Mouse (Mus musculus): ENCODE measurements around the gene Scn5a. TPM values are rescaled to one million over a fixed set of nuclear protein-coding genes. Genes with fewer than 3 reads are reported as not detected.

The Scn5a gene
- total RNA-seq, 2 experiments from 2014 or later = 0.06 to 0.07 TPM

GRCm38 (mm10) chr9:119566214-119566613 is 12.6 kb downstream of the Scn5a start:
- no peak for DNase-seq (ENCODE audit: low spot score in 2 of 2)

- DNase-seq (ENCODE audit: low spot score in 2 of 2) = no peak
Observed at GRCm38 (mm10) chr9:119564803-119565202, 14.0 kb downstream of the Scn5a start.

GRCm38 (mm10) chr9:119563617-119564016 is 15.2 kb downstream of the Scn5a start:
- no peak for DNase-seq (ENCODE audit: low spot score in 2 of 2)

- no peak for DNase-seq (ENCODE audit: low spot score in 2 of 2)
Observed at GRCm38 (mm10) chr9:119562256-119562655, 16.6 kb downstream of the Scn5a start.

- no peak for DNase-seq (ENCODE audit: low spot score in 2 of 2)
Observed at GRCm38 (mm10) chr9:119561746-119562145, 17.1 kb downstream of the Scn5a start.

- no peak for DNase-seq (ENCODE audit: low spot score in 2 of 2)
Observed at GRCm38 (mm10) chr9:119559537-119560276, 19.1 kb downstream of the Scn5a start.

- DNase-seq (ENCODE audit: low spot score in 2 of 2) = peak; percentile 40 to 44
Observed at GRCm38 (mm10) chr9:119558119-119558854, 20.5 kb downstream of the Scn5a start.

GRCm38 (mm10) chr9:119556043-119556442 is 22.8 kb downstream of the Scn5a start:
- no peak for DNase-seq (ENCODE audit: low spot score in 2 of 2)

GRCm38 (mm10) chr9:119547528-119547927 is 31.3 kb downstream of the Scn5a start:
- DNase-seq (ENCODE audit: low spot score in 2 of 2) = no peak

GRCm38 (mm10) chr9:119547128-119547527 is 31.7 kb downstream of the Scn5a start:
- no peak for DNase-seq (ENCODE audit: low spot score in 2 of 2)

- DNase-seq (ENCODE audit: low spot score in 2 of 2) = no peak
Observed at GRCm38 (mm10) chr9:119540726-119541125, 38.1 kb downstream of the Scn5a start.

GRCm38 (mm10) chr9:119537823-119538222 is 41.0 kb downstream of the Scn5a start:
- DNase-seq (ENCODE audit: low spot score in 2 of 2) = no peak

- DNase-seq (ENCODE audit: low spot score in 2 of 2) = no peak
Observed at GRCm38 (mm10) chr9:119531684-119532417, 47.0 kb downstream of the Scn5a start.

GRCm38 (mm10) chr9:119524511-119524910 is 54.3 kb downstream of the Scn5a start:
- no peak for DNase-seq (ENCODE audit: low spot score in 2 of 2)

GRCm38 (mm10) chr9:119523301-119523700 is 55.5 kb downstream of the Scn5a start:
- DNase-seq (ENCODE audit: low spot score in 2 of 2) = no peak

GRCm38 (mm10) chr9:119519116-119519515 is 59.7 kb downstream of the Scn5a start:
- DNase-seq (ENCODE audit: low spot score in 2 of 2) = no peak

- no peak for DNase-seq (ENCODE audit: low spot score in 2 of 2)
Observed at GRCm38 (mm10) chr9:119518177-119518576, 60.6 kb downstream of the Scn5a start.

- DNase-seq (ENCODE audit: low spot score in 2 of 2) = no peak
Observed at GRCm38 (mm10) chr9:119517467-119517866, 61.3 kb downstream of the Scn5a start.

GRCm38 (mm10) chr9:119516815-119517214 is 62.0 kb downstream of the Scn5a start:
- no peak for DNase-seq (ENCODE audit: low spot score in 2 of 2)

- DNase-seq (ENCODE audit: low spot score in 2 of 2) = no peak
Observed at GRCm38 (mm10) chr9:119515454-119515853, 63.4 kb downstream of the Scn5a start.

- no peak for DNase-seq (ENCODE audit: low spot score in 2 of 2)
Observed at GRCm38 (mm10) chr9:119514986-119515385, 63.8 kb downstream of the Scn5a start.

GRCm38 (mm10) chr9:119513816-119514215 is 65.0 kb downstream of the Scn5a start:
- no peak for DNase-seq (ENCODE audit: low spot score in 2 of 2)

All from adrenal gland, adult 18-20 months (tissue).